Mouse (Mus musculus): ENCODE data around the gene Itga9. TPM values are rescaled to one million over a fixed set of nuclear protein-coding genes. Genes with fewer than 3 reads are reported as not detected.
A peak's percentile ranks its signal among the peaks of the same experiment; 100 is the strongest.

Itga9 gene
- total RNA-seq, 1 experiment from 2014 or later: 81.0 TPM

GRCm38 (mm10) chr9:118921926-118922325, 315.4 kb downstream of the Itga9 start:
- DNase-seq: no peak

GRCm38 (mm10) chr9:118924554-118925085, 318.1 kb downstream of the Itga9 start:
- DNase-seq: no peak

- peak; percentile 97 for DNase-seq
Observed at GRCm38 (mm10) chr9:118925286-118926110, 319.0 kb downstream of the Itga9 start.

- peak; percentile 71 for DNase-seq
Observed at GRCm38 (mm10) chr9:118926111-118926650, 319.7 kb downstream of the Itga9 start, which contains the start of gene Ctdspl. Ctdspl (plus strand) TSS chr9:118926453.

GRCm38 (mm10) chr9:118926688-118927321, 320.3 kb downstream of the Itga9 start:
- peak; percentile 67 for DNase-seq

GRCm38 (mm10) chr9:118927501-118927900, 321.0 kb downstream of the Itga9 start:
- no peak for DNase-seq

- no peak for DNase-seq
Observed at GRCm38 (mm10) chr9:118928007-118928406, 321.5 kb downstream of the Itga9 start.

GRCm38 (mm10) chr9:118928656-118929055, 322.2 kb downstream of the Itga9 start:
- DNase-seq: no peak

- no peak for DNase-seq
Observed at GRCm38 (mm10) chr9:118930611-118931010, 324.1 kb downstream of the Itga9 start.

GRCm38 (mm10) chr9:118933800-118934199, 327.3 kb downstream of the Itga9 start:
- no peak for DNase-seq

GRCm38 (mm10) chr9:118934319-118934718, 327.8 kb downstream of the Itga9 start:
- no peak for DNase-seq

GRCm38 (mm10) chr9:118935098-118935497, 328.6 kb downstream of the Itga9 start:
- DNase-seq: no peak

GRCm38 (mm10) chr9:118936071-118936470, 329.6 kb downstream of the Itga9 start:
- DNase-seq: no peak

- no peak for DNase-seq
Observed at GRCm38 (mm10) chr9:118937515-118937914, 331.0 kb downstream of the Itga9 start.

- no peak for DNase-seq
Observed at GRCm38 (mm10) chr9:118939410-118939809, 332.9 kb downstream of the Itga9 start.

- DNase-seq: no peak
Observed at GRCm38 (mm10) chr9:118939831-118940230, 333.3 kb downstream of the Itga9 start.

GRCm38 (mm10) chr9:118940591-118941207, 334.2 kb downstream of the Itga9 start:
- peak; percentile 41 for DNase-seq

- DNase-seq: no peak
Observed at GRCm38 (mm10) chr9:118942030-118942429, 335.5 kb downstream of the Itga9 start.

GRCm38 (mm10) chr9:118943941-118944340, 337.5 kb downstream of the Itga9 start:
- no peak for DNase-seq

- DNase-seq: no peak
Observed at GRCm38 (mm10) chr9:118944388-118944787, 337.9 kb downstream of the Itga9 start.

GRCm38 (mm10) chr9:118948486-118948885, 342.0 kb downstream of the Itga9 start:
- no peak for DNase-seq

GRCm38 (mm10) chr9:118949124-118949523, 342.6 kb downstream of the Itga9 start:
- no peak for DNase-seq

- no peak for DNase-seq
Observed at GRCm38 (mm10) chr9:118949654-118950053, 343.2 kb downstream of the Itga9 start.

Measured in adrenal gland, postnatal 25 days (tissue).